Mouse (Mus musculus) embryonic facial prominence, embryonic 12.5 days (tissue): ENCODE data around the gene Nqo2. TPM values are rescaled to one million over a fixed set of nuclear protein-coding genes. Genes with fewer than 3 reads are reported as not detected.

Experiments used
- ATAC-seq: fragments of 200-750 bp; cut with Nextera tagmentation; 2 replicates; pipeline ENCODE4 v1.8.0; 2017; ENCODE audit not compliant: insufficient number of reproducible peaks, insufficient read depth, low FRiP score, low TSS enrichment
- H3K27ac ChIP-seq: fragments of 300-500 bp; sonication (generic); 2 replicates; pipeline ENCODE4 v1.5.1; 2016; ENCODE audit warnings: mild to moderate bottlenecking
- H3K27me3 ChIP-seq: fragments of 300-500 bp; sonication (generic); 2 replicates; pipeline ENCODE4 v1.6.1; 2016; ENCODE audit warnings: mild to moderate bottlenecking, moderate library complexity
- H3K36me3 ChIP-seq: fragments of 300-500 bp; sonication (generic); 2 replicates; pipeline ENCODE4 v1.6.1; 2016; ENCODE audit warnings: mild to moderate bottlenecking
- H3K4me1 ChIP-seq: fragments of 300-500 bp; sonication (generic); 2 replicates; pipeline ENCODE4 v1.6.1; 2016
- H3K4me2 ChIP-seq: fragments of 300-500 bp; sonication (generic); replicated peaks from 2 replicates; pipeline ENCODE4 v1.6.1; 2016; ENCODE audit warnings: mild to moderate bottlenecking, moderate library complexity
- H3K4me3 ChIP-seq: fragments of 300-500 bp; sonication (generic); 2 replicates; pipeline ENCODE4 v1.5.1; 2016; ENCODE audit warnings: mild to moderate bottlenecking
- H3K9ac ChIP-seq: fragments of 300-500 bp; sonication (generic); 2 replicates; pipeline ENCODE4 v1.6.1; 2016; ENCODE audit warnings: mild to moderate bottlenecking, moderate library complexity
- H3K9me3 ChIP-seq: fragments of 300-500 bp; sonication (generic); 2 replicates; pipeline ENCODE4 v1.6.1; 2016; ENCODE audit warnings: mild to moderate bottlenecking, moderate library complexity
- WGBS: fragments of 180-500 bp; shearing (Covaris S2); methylation state at CpG from one replicate; pipeline ENCODE4 v1.1.7; 2016; 5-methylcytosine and 5-hydroxymethylcytosine counted together
- polyA plus RNA-seq: library from polyadenylated mRNA; unstranded; fragments of >200 nt; fragmentation: Nextera tagmentation; extraction: Ambion mirVana; gene quantifications from 2 replicates; pipeline ENCODE4 v1.2.1, GENCODE M21; 2016

Gene Nqo2
- polyA plus RNA-seq, 1 experiment from 2014 or later, result 15.8 TPM

GRCm38 (mm10) chr13:34002058-34003006 lies 37.8 kb downstream of the Nqo2 start, which contains the start of the genes Ripk1 and Serpinb6a:
Ripk1 (plus strand) TSS chr13:34002363.
Serpinb6a (minus strand) TSS chr13:34002794.
- peaks cover 9% of the 10 kb centered on the region; the same call in 1 of the 2 replicates for H3K4me1 ChIP-seq
- peak within 1 kb of the TSS; percentile 91 for H3K9ac ChIP-seq
- H3K27ac ChIP-seq, result peak within 1 kb of the TSS; percentile 87
- peak within 1 kb of the TSS; percentile 95 for H3K4me3 ChIP-seq
- H3K27me3 ChIP-seq, result no peaks in the 10 kb centered on the region
- peak; percentile 98 for ATAC-seq
- no peaks in the 10 kb centered on the region for H3K9me3 ChIP-seq
- peak within 1 kb of the TSS; percentile 75 for H3K4me2 ChIP-seq
- H3K36me3 ChIP-seq, result peaks cover 4% of the 10 kb centered on the region; the same call in 1 of the 2 replicates
- under 1% methylated on average over 92 of the region's 92 CpGs for WGBS

GRCm38 (mm10) chr13:34003058-34003457 lies 38.6 kb downstream of the Nqo2 start:
- Histone ChIP-seq H3K36me3 (no peaks in the 10 kb centered on the region), H3K4me3 (peak overlapping the region; percentile 95), H3K4me1 (peaks cover 9% of the 10 kb centered on the region; the same call in 1 of the 2 replicates), H3K9me3 (no peaks in the 10 kb centered on the region), H3K27me3 (no peaks in the 10 kb centered on the region), H3K9ac (peak overlapping the region; percentile 91), H3K27ac (no peak overlapping the region), H3K4me2 (peak overlapping the region; percentile 75)
- no peak for ATAC-seq
- 10% methylated on average over 5 of the region's 5 CpGs for WGBS

GRCm38 (mm10) chr13:34007234-34007633 lies 42.7 kb downstream of the Nqo2 start:
- H3K27ac ChIP-seq, result no peak overlapping the region
- H3K36me3 ChIP-seq, result peaks cover 5% of the 10 kb centered on the region; the same call in 1 of the 2 replicates
- H3K9me3 ChIP-seq, result no peaks in the 10 kb centered on the region
- H3K27me3 ChIP-seq, result no peaks in the 10 kb centered on the region
- 79% methylated on average over 2 of the region's 2 CpGs for WGBS
- H3K4me2 ChIP-seq, result no peak overlapping the region
- peaks cover 5% of the 10 kb centered on the region; the same call in 1 of the 2 replicates for H3K4me1 ChIP-seq
- no peak overlapping the region for H3K9ac ChIP-seq
- H3K4me3 ChIP-seq, result no peak overlapping the region
- ATAC-seq, result no peak

GRCm38 (mm10) chr13:34016927-34017569 lies 52.6 kb downstream of the Nqo2 start:
- no peak overlapping the region for H3K27ac ChIP-seq
- H3K27me3 ChIP-seq, result no peaks in the 10 kb centered on the region
- H3K9ac ChIP-seq, result no peak overlapping the region
- no peak overlapping the region for H3K4me3 ChIP-seq
- 94% methylated on average over 9 of the region's 9 CpGs for WGBS
- peaks cover 29% of the 10 kb centered on the region for H3K36me3 ChIP-seq
- no peak overlapping the region for H3K4me2 ChIP-seq
- no peaks in the 10 kb centered on the region for H3K9me3 ChIP-seq
- no peak for ATAC-seq
- no peaks in the 10 kb centered on the region for H3K4me1 ChIP-seq

GRCm38 (mm10) chr13:34018521-34018920 lies 54.0 kb downstream of the Nqo2 start:
- no peaks in the 10 kb centered on the region for H3K9me3 ChIP-seq
- H3K4me3 ChIP-seq, result no peak overlapping the region
- H3K27me3 ChIP-seq, result no peaks in the 10 kb centered on the region
- no peaks in the 10 kb centered on the region for H3K4me1 ChIP-seq
- no peak overlapping the region for H3K27ac ChIP-seq
- 88% methylated on average over 1 of the region's 1 CpGs for WGBS
- no peak overlapping the region for H3K9ac ChIP-seq
- peaks cover 29% of the 10 kb centered on the region for H3K36me3 ChIP-seq
- H3K4me2 ChIP-seq, result no peak overlapping the region
- no peak for ATAC-seq

- WGBS, result 80% methylated on average over 2 of the region's 2 CpGs
- H3K4me1 ChIP-seq, result no peaks in the 10 kb centered on the region
- H3K27me3 ChIP-seq, result no peaks in the 10 kb centered on the region
- ATAC-seq, result no peak
- H3K9me3 ChIP-seq, result no peaks in the 10 kb centered on the region
- no peak overlapping the region for H3K4me2 ChIP-seq
- peaks cover 15% of the 10 kb centered on the region for H3K36me3 ChIP-seq
- H3K9ac ChIP-seq, result no peak overlapping the region
- H3K27ac ChIP-seq, result no peak overlapping the region
- H3K4me3 ChIP-seq, result no peak overlapping the region
These were observed 57.5 kb downstream of the Nqo2 start for GRCm38 (mm10) chr13:34021998-34022397.

- peaks cover 22% of the 10 kb centered on the region for H3K36me3 ChIP-seq
- no peak for ATAC-seq
- no peak overlapping the region for H3K9ac ChIP-seq
- no peak overlapping the region for H3K4me2 ChIP-seq
- H3K27ac ChIP-seq, result no peak overlapping the region
- peaks cover under 1% of the 10 kb centered on the region; the same call in 1 of the 2 replicates for H3K4me1 ChIP-seq
- H3K9me3 ChIP-seq, result no peaks in the 10 kb centered on the region
- WGBS, result 82% methylated on average over 2 of the region's 2 CpGs
- H3K27me3 ChIP-seq, result no peaks in the 10 kb centered on the region
- H3K4me3 ChIP-seq, result no peak overlapping the region
These were observed 67.6 kb downstream of the Nqo2 start for GRCm38 (mm10) chr13:34032041-34032440.

GRCm38 (mm10) chr13:34035424-34035823 lies 70.9 kb downstream of the Nqo2 start:
- WGBS, result 81% methylated on average over 3 of the region's 3 CpGs

GRCm38 (mm10) chr13:34036726-34037125 lies 72.2 kb downstream of the Nqo2 start:
- no peaks in the 10 kb centered on the region for H3K9me3 ChIP-seq

More at GRCm38 (mm10) chr13:34035424-34035823, 70.9 kb downstream of the Nqo2 start:
- no peaks in the 10 kb centered on the region for H3K27me3 ChIP-seq
- H3K4me2 ChIP-seq, result no peak overlapping the region
- no peaks in the 10 kb centered on the region for H3K9me3 ChIP-seq
- no peak for ATAC-seq
- peaks cover 14% of the 10 kb centered on the region for H3K4me1 ChIP-seq
- H3K27ac ChIP-seq, result no peak overlapping the region
- peaks cover 13% of the 10 kb centered on the region for H3K36me3 ChIP-seq
- H3K4me3 ChIP-seq, result no peak overlapping the region
- H3K9ac ChIP-seq, result no peak overlapping the region

GRCm38 (mm10) chr13:34037172-34038055 lies 72.9 kb downstream of the Nqo2 start, which contains the start of gene Bphl:
Bphl (plus strand) TSS chr13:34037597.
- Histone ChIP-seq H3K9me3 (no peaks in the 10 kb centered on the region), H3K9ac (peak within 1 kb of the TSS; percentile 85), H3K27ac (peak within 1 kb of the TSS; percentile 89), H3K4me3 (peak within 1 kb of the TSS; percentile 72), H3K27me3 (no peaks in the 10 kb centered on the region), H3K36me3 (peaks cover 10% of the 10 kb centered on the region), H3K4me2 (peak within 1 kb of the TSS; percentile 80), H3K4me1 (peaks cover 14% of the 10 kb centered on the region)
- WGBS, result under 1% methylated on average over 37 of the region's 37 CpGs
- peak; percentile 89 for ATAC-seq

More at GRCm38 (mm10) chr13:34036726-34037125, 72.2 kb downstream of the Nqo2 start:
- ATAC-seq, result no peak
- peaks cover 10% of the 10 kb centered on the region for H3K36me3 ChIP-seq
- WGBS, result 80% methylated on average over 5 of the region's 5 CpGs
- no peak overlapping the region for H3K4me3 ChIP-seq
- H3K27me3 ChIP-seq, result no peaks in the 10 kb centered on the region
- peaks cover 14% of the 10 kb centered on the region for H3K4me1 ChIP-seq
- no peak overlapping the region for H3K9ac ChIP-seq
- no peak overlapping the region for H3K4me2 ChIP-seq
- no peak overlapping the region for H3K27ac ChIP-seq

- ATAC-seq, result no peak
- 45% methylated on average over 5 of the region's 5 CpGs for WGBS
These were observed 73.6 kb downstream of the Nqo2 start for GRCm38 (mm10) chr13:34038056-34038432.

More at GRCm38 (mm10) chr13:34038056-34038432, 73.6 kb downstream of the Nqo2 start:
- peak overlapping the region; percentile 80 for H3K4me2 ChIP-seq
- H3K9ac ChIP-seq, result peak overlapping the region; percentile 85
- peak overlapping the region; percentile 72 for H3K4me3 ChIP-seq
- H3K9me3 ChIP-seq, result no peaks in the 10 kb centered on the region
- peaks cover 14% of the 10 kb centered on the region for H3K4me1 ChIP-seq
- peaks cover 10% of the 10 kb centered on the region for H3K36me3 ChIP-seq
- peak overlapping the region; percentile 89 for H3K27ac ChIP-seq
- H3K27me3 ChIP-seq, result no peaks in the 10 kb centered on the region
